Mouse (Mus musculus) limb, embryonic 11.5 days (tissue): ENCODE results near the gene Prkn. TPM values are rescaled to one million over a fixed set of nuclear protein-coding genes. Genes with fewer than 3 reads are reported as not detected.

Experiments
- ATAC-seq: fragments of 200-750 bp; cut with Nextera tagmentation; 2 replicates; pipeline ENCODE4 v1.8.0; 2017; ENCODE audit warnings: low read depth; ENCODE audit not compliant: insufficient number of reproducible peaks, low FRiP score, low TSS enrichment
- DNase-seq: peaks from one replicate; pipeline ENCODE4 v3.0.0-alpha.2; 2015; ENCODE audit warnings: low spot score
- H3K27ac ChIP-seq: fragments of 300-500 bp; sonication (generic); replicated peaks from 2 replicates; pipeline ENCODE4 v1.5.1; 2014; ENCODE audit warnings: low read depth, mild to moderate bottlenecking, low read length
- H3K27me3 ChIP-seq: fragments of 300-500 bp; sonication (generic); 2 replicates; pipeline ENCODE4 v1.6.1; 2014; ENCODE audit warnings: mild to moderate bottlenecking, low read length, mixed read lengths; ENCODE audit not compliant: control insufficient read depth, insufficient read depth
- H3K36me3 ChIP-seq: fragments of 300-500 bp; sonication (generic); 2 replicates; pipeline ENCODE4 v1.6.1; 2014; ENCODE audit warnings: mild to moderate bottlenecking, low read length, moderate library complexity, mixed read lengths; ENCODE audit not compliant: control insufficient read depth, insufficient read depth
- H3K4me1 ChIP-seq: fragments of 300-500 bp; sonication (generic); 2 replicates; pipeline ENCODE4 v1.6.1; 2014; ENCODE audit warnings: low read length, mixed read lengths; ENCODE audit not compliant: control insufficient read depth, insufficient read depth
- H3K4me2 ChIP-seq: fragments of 300-500 bp; sonication (generic); 2 replicates; pipeline ENCODE4 v1.6.1; 2014; ENCODE audit warnings: low read depth, mild to moderate bottlenecking, moderate library complexity; ENCODE audit not compliant: severe bottlenecking
- H3K4me3 ChIP-seq: fragments of 300-500 bp; sonication (generic); 2 replicates; pipeline ENCODE4 v1.5.1; 2014; ENCODE audit warnings: low read depth, low read length
- H3K9ac ChIP-seq: fragments of 300-500 bp; sonication (generic); 2 replicates; pipeline ENCODE4 v1.6.1; 2014; ENCODE audit warnings: mild to moderate bottlenecking, low read length
- H3K9me3 ChIP-seq: fragments of 300-500 bp; sonication (generic); 2 replicates; pipeline ENCODE4 v1.6.1; 2016; ENCODE audit warnings: low read length; ENCODE audit not compliant: control insufficient read depth
- WGBS: fragments of 180-500 bp; shearing (Covaris S2); extraction: QIAGEN DNeasy Blood & Tissue Kit; methylation state at CpG from one replicate; pipeline ENCODE4 v1.1.7; 2014; 5-methylcytosine and 5-hydroxymethylcytosine counted together
- polyA plus RNA-seq: library from polyadenylated mRNA; unstranded; fragments of >200 nt; fragmentation: Nextera tagmentation; extraction: Ambion mirVana; gene quantifications from 2 replicates; pipeline ENCODE4 v1.2.1, GENCODE M21; 2014

Prkn gene
- polyA plus RNA-seq, 1 experiment from 2014 or later, result 1.2 TPM

GRCm38 (mm10) chr17:12039922-12040321 is 1199.7 kb downstream of the Prkn start:
- no peak overlapping the region for H3K4me2 ChIP-seq
- H3K9me3 ChIP-seq, result no peaks in the 10 kb centered on the region
- DNase-seq (no peak), ATAC-seq (no peak)
- H3K36me3 ChIP-seq, result no peaks in the 10 kb centered on the region
- H3K4me3 ChIP-seq, result no peak overlapping the region
- no peak overlapping the region for H3K9ac ChIP-seq
- no peak overlapping the region for H3K27ac ChIP-seq
- H3K4me1 ChIP-seq, result no peaks in the 10 kb centered on the region
- 83% methylated on average over 3 of the region's 3 CpGs for WGBS
- no peaks in the 10 kb centered on the region for H3K27me3 ChIP-seq

- Histone ChIP-seq H3K9ac (no peak overlapping the region), H3K27ac (no peak overlapping the region), H3K36me3 (no peaks in the 10 kb centered on the region), H3K4me3 (no peak overlapping the region), H3K4me2 (no peak overlapping the region), H3K4me1 (no peaks in the 10 kb centered on the region), H3K9me3 (no peaks in the 10 kb centered on the region), H3K27me3 (no peaks in the 10 kb centered on the region)
- DNase-seq (no peak), ATAC-seq (no peak)
- WGBS, result 82% methylated on average over 5 of the region's 5 CpGs
Measured at GRCm38 (mm10) chr17:12040546-12040945, 1200.4 kb downstream of the Prkn start.

- H3K27ac ChIP-seq, result no peak overlapping the region
- H3K9me3 ChIP-seq, result no peaks in the 10 kb centered on the region
- 92% methylated on average over 5 of the region's 5 CpGs for WGBS
- DNase-seq, result no peak
- no peak overlapping the region for H3K4me3 ChIP-seq
- no peaks in the 10 kb centered on the region for H3K27me3 ChIP-seq
- H3K36me3 ChIP-seq, result no peaks in the 10 kb centered on the region
- no peak overlapping the region for H3K4me2 ChIP-seq
- H3K4me1 ChIP-seq, result no peaks in the 10 kb centered on the region
- no peak for ATAC-seq
- no peak overlapping the region for H3K9ac ChIP-seq
Measured at GRCm38 (mm10) chr17:12041091-12041655, 1201.0 kb downstream of the Prkn start.

GRCm38 (mm10) chr17:12042561-12043256 is 1202.5 kb downstream of the Prkn start:
- no peaks in the 10 kb centered on the region for H3K36me3 ChIP-seq
- no peaks in the 10 kb centered on the region for H3K4me1 ChIP-seq
- DNase-seq (no peak), ATAC-seq (no peak)
- H3K9me3 ChIP-seq, result no peaks in the 10 kb centered on the region
- no peak overlapping the region for H3K4me2 ChIP-seq
- no peak overlapping the region for H3K4me3 ChIP-seq
- 69% methylated on average over 14 of the region's 14 CpGs for WGBS
- no peaks in the 10 kb centered on the region for H3K27me3 ChIP-seq
- H3K27ac ChIP-seq, result no peak overlapping the region
- H3K9ac ChIP-seq, result no peak overlapping the region

GRCm38 (mm10) chr17:12044222-12044621 is 1204.0 kb downstream of the Prkn start:
- H3K4me2 ChIP-seq, result peak overlapping the region; percentile 5; the same call in 1 of the 2 replicates
- no peak overlapping the region for H3K9ac ChIP-seq
- no peak for DNase-seq
- no peaks in the 10 kb centered on the region for H3K4me1 ChIP-seq
- H3K36me3 ChIP-seq, result no peaks in the 10 kb centered on the region
- 59% methylated on average over 8 of the region's 8 CpGs for WGBS
- H3K9me3 ChIP-seq, result no peaks in the 10 kb centered on the region
- no peaks in the 10 kb centered on the region for H3K27me3 ChIP-seq
- no peak for ATAC-seq
- H3K27ac ChIP-seq, result no peak overlapping the region
- no peak overlapping the region for H3K4me3 ChIP-seq

GRCm38 (mm10) chr17:12045861-12046273 is 1205.7 kb downstream of the Prkn start:
- H3K4me2 ChIP-seq, result no peak overlapping the region
- ATAC-seq (no peak), DNase-seq (no peak)
- no peak overlapping the region for H3K9ac ChIP-seq
- H3K4me1 ChIP-seq, result no peaks in the 10 kb centered on the region
- H3K36me3 ChIP-seq, result no peaks in the 10 kb centered on the region
- no peaks in the 10 kb centered on the region for H3K9me3 ChIP-seq
- H3K27ac ChIP-seq, result no peak overlapping the region
- H3K4me3 ChIP-seq, result no peak overlapping the region
- H3K27me3 ChIP-seq, result no peaks in the 10 kb centered on the region
- 50% methylated on average over 5 of the region's 5 CpGs for WGBS

- Histone ChIP-seq H3K4me1 (no peaks in the 10 kb centered on the region), H3K4me2 (no peak overlapping the region), H3K9me3 (no peaks in the 10 kb centered on the region), H3K27ac (no peak overlapping the region), H3K36me3 (no peaks in the 10 kb centered on the region), H3K27me3 (no peaks in the 10 kb centered on the region), H3K9ac (no peak overlapping the region), H3K4me3 (no peak overlapping the region)
- ATAC-seq, result no peak
- WGBS, result 76% methylated on average over 7 of the region's 7 CpGs
- no peak for DNase-seq
Measured at GRCm38 (mm10) chr17:12047032-12047431, 1206.8 kb downstream of the Prkn start.

GRCm38 (mm10) chr17:12047523-12047922 is 1207.3 kb downstream of the Prkn start:
- no peak overlapping the region for H3K4me3 ChIP-seq
- 31% methylated on average over 6 of the region's 6 CpGs for WGBS
- H3K4me1 ChIP-seq, result no peaks in the 10 kb centered on the region
- H3K27me3 ChIP-seq, result no peaks in the 10 kb centered on the region
- no peak for ATAC-seq
- DNase-seq, result no peak
- no peaks in the 10 kb centered on the region for H3K9me3 ChIP-seq
- no peaks in the 10 kb centered on the region for H3K36me3 ChIP-seq
- H3K4me2 ChIP-seq, result no peak overlapping the region
- no peak overlapping the region for H3K27ac ChIP-seq
- no peak overlapping the region for H3K9ac ChIP-seq
